Mouse (Mus musculus) erythroid progenitor cell, adult 5-6 weeks (primary cell): ENCODE measurements around the gene Ppp1r26. TPM values are rescaled to one million over a fixed set of nuclear protein-coding genes. Genes with fewer than 3 reads are reported as not detected.
"Not testable (repeated sequence)": the region's sequence is repeated elsewhere in the genome, so short reads cannot be mapped to it uniquely, and the experiment has no call there.

Source experiments
- ATAC-seq: replicated peaks from 2 replicates; pipeline ENCODE4 v1.8.0; 2016; ENCODE audit warnings: moderate number of reproducible peaks, mild to moderate bottlenecking, moderate TSS enrichment, inconsistent platforms; ENCODE audit not compliant: poor library complexity, low FRiP score, severe bottlenecking
- total RNA-seq, 2 experiments: library from RNA; stranded (forward) in 1 of 2; stranded (reverse) in 1 of 2; fragments of 150-400 nt in 1 of 2; fragments of 186-747, 209-891 nt in 1 of 2; gene quantifications; 2 replicates each; pipeline versions ENCODE4 v1.2.3 to v1.2.4; 2015 to 2017; ENCODE audit warnings: low replicate concordance in 2 of 2

The Ppp1r26 gene
- total RNA-seq, 2 experiments from 2014 or later: not detected

DNA sequence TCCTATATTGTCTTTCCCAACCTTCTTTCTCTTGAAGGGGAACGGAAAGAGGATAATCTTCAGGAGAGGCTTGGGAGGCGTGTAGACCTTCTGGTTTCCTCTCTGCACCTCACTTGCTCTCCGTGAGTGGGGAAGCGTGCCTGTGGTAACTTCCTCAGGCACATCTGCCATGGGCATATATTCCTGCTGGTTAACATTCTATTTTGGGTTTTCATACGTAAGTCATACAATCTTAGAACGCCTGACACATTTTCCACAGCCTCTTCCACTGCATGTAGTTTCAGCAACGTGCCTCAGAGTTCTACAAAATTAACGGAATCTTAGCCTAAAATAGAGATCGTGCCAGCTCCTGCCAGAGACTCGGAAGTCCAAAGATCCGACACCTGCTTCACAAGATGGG is 11.2 kb upstream of the Ppp1r26 start:
- no peak for ATAC-seq

DNA sequence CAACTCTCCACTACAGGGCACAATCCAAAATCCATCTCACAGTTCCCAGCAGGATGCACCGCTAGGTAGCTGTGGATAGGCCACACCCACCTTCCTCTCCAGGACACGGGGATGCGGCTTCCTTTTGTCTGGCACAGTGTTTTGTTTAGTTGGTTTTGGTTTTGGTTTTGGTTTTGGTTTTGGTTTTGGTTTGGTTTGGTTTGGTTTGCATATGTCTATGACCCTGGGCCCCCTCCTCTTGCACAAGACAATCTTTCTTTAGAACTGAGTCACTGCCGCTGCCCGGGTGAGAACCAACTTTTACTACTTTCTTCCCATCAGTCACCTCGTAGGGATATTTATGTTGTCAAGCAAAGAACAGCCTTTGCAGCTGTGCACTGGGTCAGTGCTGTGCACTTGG is 5.8 kb upstream of the Ppp1r26 start:
- no peak for ATAC-seq

- ATAC-seq: no peak
Measured at GRCm38 (mm10) chr2:28445082-28445481, 1.5 kb upstream of the Ppp1r26 start.

DNA sequence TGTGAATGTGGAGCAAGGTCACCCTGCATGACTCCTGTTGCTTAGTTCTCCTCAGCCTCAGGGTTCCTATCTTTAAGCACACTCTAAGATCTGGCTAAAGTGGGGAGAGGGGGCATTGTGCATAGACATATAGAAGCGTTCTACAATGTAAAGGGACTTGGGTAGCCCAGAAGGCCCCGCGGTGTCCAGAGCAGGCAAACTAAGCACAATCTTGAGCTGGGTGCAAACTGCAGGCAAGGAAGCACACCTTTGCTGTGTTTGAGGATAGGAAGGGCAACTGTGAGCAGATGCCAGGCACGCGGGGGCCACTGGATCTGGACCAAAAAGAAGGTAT is 452 bp upstream of the Ppp1r26 start:
- ATAC-seq: no peak

DNA sequence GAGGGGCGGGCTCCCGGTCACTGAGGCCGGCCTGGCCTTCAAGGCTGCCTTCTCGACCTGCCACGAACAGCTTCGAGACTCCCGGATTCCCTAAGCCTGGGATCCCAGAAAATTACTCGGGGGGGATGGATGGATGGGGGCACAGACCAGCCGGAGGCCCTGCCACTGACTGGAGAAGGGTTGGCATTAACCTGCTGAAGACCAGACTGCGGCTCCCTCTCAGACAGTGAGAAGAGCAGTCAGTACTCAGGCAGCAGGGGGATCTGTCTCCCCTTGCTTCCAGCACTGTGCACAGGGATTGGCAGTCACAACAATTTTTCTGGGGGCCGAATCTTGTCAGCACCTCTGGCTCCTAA is 693 bp downstream of the Ppp1r26 start:
- ATAC-seq: no peak

- no peak for ATAC-seq
Measured at GRCm38 (mm10) chr2:28451663-28452062, 5.1 kb downstream of the Ppp1r26 start.

- no peak for ATAC-seq
Measured at GRCm38 (mm10) chr2:28453539-28453938, 6.9 kb downstream of the Ppp1r26 start.

DNA sequence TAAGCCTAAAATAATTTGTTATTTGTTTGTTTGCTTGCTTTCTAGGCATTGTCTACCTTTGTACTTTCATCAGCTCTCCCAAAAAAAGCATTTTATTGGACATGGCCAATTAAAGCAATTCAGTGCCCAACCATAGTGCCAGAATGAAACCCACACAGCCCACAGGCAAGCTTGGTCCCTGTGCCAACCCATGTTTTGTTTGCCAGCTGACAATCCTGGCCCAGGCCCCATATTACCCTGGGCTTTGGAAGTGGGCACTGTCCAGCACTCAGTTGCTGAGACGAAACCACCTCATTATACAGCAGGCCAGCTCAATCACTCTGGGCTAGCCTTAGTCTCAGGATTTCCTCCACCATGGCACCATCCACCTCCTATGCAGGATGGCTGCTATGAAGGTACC is 10.0 kb downstream of the Ppp1r26 start:
- ATAC-seq: peak; percentile 39; the same call in 1 of the 2 replicates

DNA sequence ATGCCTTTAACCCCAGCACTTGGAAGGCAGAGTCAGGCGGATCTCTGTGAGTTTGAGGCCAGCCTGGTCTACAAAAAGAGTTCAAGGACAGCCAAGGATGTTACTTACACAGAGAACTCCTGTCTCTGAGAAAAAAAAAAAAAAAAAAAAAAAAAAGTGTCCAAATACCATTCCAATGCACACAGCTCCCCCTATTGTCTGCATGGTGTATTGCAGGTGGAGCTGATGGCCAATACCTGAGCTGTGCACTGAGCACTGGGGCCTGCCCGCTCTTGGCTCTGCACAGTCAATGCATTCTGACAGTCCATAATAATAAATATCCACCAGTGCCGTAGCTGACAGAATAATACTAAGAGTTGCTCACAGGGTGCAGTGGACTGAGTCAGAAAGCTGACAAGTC is 17.3 kb downstream of the Ppp1r26 start:
- peak; percentile 56 for ATAC-seq

DNA sequence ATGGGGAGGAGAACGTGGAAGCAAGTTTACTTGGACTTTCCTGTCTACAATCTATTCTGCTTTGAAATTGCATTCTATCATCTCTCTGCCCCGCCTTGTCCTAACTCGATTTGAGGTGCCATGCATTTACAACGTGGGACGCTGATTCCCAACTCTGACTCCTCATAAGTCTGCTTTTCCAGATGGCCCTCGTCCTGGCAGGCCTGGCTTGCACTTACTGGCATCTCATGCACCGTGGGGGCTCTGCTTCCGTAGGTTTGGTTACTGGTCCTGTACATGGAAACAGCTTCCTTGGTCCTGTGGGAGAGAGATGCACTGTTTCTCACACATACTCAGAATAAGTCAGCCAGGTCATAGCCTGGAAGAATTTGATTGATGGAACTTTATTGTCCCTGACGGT is 18.3 kb downstream of the Ppp1r26 start:
- no peak for ATAC-seq

DNA sequence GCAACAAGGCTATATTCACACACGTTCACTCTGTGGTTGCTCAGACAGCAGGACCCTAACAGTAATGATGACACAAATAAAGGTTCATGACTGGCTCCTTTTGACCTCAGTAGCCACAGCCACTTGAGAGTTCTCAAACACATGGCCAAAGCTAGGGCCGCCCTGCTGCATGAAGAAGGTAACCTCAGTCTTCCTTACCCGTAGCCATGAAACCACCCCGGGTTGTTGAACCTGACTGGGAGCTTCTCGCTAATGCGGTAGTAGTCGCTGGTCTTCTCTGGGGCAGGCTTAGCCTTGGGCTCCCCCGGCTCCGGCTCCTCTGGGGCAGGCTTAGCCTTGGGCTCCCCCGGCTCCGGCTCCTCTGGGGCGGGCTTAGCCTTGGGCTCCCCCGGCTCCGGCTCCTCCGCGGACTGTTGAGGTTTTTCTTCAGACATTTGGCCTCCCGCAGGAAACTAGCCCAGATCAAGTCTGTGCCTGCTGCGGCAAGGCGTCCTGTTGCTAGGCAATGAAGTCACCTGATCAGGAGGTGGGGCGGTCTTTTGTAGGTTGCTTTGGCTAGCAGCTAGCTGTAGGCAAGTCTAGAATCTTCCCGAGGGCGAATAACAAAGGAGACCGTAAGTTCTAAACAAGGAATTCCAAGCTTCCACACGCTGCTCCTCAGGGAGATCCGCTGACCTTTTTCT is 19.4 kb downstream of the Ppp1r26 start, which contains the start of gene 1700007K13Rik:
1700007K13Rik (minus strand) TSS at position 497 of the 683 bp plus-strand sequence.
- no peak for ATAC-seq

DNA sequence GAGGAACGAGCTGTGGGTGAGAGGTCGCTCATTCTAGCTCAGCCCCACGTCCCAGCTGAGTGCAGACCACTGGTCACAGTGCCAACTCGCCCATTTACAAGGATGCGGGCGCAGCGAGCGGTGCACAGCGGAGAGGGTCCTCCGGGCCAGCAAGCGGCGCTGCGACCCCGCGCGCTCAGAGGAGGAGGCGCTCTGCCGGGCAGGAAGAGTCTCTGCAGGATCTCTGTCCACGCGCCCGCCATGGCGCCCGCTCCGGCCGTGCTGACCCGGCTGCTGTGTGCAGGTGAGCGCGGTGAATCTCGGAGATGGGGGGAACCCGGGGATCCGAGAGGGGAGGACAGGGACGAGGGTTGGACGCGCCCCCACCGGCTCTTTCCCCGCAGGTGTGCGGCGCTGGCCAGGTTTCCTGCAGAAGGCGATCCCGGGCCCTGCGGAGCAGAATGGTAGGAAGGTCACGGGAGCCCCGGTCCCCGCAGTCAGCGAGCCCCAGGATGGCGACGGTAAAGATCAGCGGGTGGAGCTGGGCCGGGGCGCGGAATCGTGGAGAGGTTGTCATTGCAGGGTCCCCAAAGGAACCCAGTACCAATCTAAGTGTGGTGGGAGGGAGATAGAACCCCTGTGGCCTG is 21.4 kb downstream of the Ppp1r26 start, which contains the start of gene Mrps2:
Mrps2 (plus strand) TSS at position 207 of the 626 bp plus-strand sequence.
- ATAC-seq: peak; percentile 65

DNA sequence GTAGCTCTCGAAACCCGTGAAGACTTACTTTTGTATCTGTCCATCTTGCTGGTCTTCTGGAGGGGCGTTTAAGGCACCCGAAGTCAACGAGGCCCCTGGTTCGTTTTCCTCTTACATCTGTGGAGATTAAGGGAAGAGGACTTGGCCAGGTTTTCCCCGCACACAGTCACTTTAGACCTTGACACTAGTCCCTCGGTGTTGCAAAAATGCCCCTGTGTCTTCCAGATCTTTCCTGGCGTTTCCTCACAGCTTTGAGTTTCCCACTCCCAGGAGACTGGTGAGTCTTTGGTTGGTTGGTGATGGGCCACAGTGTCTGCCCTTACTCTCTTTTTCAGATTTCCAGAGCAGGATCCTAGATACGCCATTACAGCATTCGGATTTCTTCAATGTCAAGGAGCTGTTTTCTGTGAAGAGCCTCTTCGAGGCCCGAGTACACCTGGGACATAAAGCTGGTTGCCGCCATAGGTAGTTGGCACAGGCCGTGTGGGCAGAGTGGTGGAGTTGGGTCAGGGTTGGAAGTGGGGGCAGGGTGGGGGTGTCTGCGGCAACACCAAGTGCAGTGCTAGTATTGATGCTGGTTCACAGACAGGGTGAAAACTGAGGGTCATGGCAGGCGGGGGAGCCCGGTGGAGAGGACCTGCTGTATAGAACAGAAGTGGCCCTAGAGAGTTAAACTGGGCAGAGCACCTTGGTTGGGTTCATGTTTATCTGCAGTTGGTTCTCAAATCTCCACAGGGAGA is 22.1 kb downstream of the Ppp1r26 start:
- no peak for ATAC-seq

DNA sequence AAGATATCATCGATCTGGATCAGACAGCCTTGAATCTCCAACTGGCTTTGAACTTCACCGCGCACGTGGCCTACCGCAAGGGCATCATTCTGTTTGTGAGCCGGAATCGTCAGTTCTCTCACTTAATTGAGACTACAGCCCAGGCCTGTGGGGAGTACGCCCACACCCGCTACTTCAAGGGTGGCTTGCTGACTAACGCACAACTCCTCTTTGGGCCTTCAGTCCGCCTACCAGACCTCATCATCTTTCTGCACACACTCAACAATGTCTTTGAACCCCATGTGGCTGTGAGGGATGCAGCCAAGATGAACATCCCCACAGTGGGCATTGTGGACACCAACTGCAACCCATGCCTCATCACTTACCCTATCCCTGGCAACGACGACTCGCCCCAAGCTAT is 22.9 kb downstream of the Ppp1r26 start:
- no peak for ATAC-seq

- no peak for ATAC-seq
Measured at GRCm38 (mm10) chr2:28470591-28470990, 24.0 kb downstream of the Ppp1r26 start.

- not testable (repeated sequence) for ATAC-seq
Measured at GRCm38 (mm10) chr2:28472011-28472410, 25.4 kb downstream of the Ppp1r26 start.

- not testable (repeated sequence) for ATAC-seq
Measured at GRCm38 (mm10) chr2:28477993-28478392, 31.4 kb downstream of the Ppp1r26 start.

DNA sequence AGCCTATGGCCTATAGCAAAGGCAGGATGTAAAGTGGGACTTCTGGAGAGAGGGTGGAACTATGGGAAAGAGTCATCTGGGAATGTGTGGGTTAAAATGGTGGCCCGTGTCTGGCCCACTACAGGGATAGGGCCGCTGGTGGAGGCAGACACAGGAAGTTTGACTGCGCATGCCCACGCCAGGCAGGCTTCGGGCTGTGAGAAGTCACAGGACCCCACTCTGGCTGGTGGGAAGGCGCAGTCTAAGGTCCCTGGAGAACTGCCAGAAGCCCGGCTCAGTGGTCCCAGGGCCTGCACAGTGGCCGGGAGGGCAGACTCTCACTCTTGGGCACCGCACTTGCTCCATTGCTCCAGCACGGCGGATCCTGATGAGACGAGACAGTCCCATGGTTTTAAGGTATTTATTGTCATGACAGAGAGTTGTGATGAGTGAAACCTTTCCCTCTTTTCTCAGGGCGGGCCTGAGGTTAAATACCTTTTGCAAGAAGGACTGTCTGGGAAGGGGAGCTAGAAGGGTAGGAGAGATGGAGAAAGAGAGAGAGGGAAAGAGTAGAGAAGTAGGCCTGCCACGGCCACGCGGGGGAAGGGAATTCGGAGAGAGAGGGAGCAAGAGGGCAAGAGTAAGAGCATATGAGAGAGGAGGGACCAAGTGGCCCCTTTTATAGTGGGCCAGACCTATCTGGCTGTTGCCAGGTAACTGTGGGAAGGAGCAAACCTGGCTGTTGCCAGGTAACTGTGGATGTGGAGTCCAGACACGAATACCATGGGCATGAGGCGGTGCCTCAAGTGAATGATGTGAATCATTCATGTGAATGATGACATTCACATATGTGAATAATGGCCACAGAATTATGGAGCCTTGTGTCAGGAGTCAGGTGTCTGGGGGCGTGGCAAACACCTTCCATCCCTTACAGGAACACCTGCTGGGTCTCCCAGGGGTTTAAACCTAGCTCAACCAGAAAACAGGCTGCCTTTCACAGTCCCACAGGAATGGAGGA is 32.9 kb downstream of the Ppp1r26 start:
- ATAC-seq: no peak

GRCm38 (mm10) chr2:28483861-28484260 is 37.3 kb downstream of the Ppp1r26 start:
- ATAC-seq: no peak

DNA sequence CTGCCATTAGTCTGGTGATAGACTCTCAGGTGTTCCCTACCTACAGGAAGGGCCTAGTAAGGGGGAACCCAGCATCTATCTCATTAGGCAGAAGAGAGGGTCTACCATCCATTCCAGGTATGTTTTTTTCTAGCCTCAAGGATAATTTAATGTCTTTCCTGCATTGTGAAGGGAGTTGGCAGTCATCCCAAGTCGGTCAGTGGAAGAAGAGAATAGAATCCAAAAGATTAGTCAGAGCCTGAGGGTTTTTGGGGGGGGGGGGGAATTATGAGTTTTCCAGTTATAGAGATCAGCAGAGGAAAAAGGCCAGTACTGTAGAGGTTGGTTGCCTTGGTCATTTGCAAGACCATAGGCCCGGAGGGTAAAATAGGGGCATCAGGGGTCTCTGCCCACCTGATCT is 47.9 kb downstream of the Ppp1r26 start:
- ATAC-seq: no peak
